Mouse (Mus musculus) CH12.LX (cell line): ENCODE measurements at regions not wholly inside any gene's neighbourhood (a gene's known extent, or its start where the extent isn't known, plus 50 kb on each side); places are given as distances from the start of the nearest gene placed in this dataset.

ENCODE experiments used
- DNase-seq: peaks from one replicate; pipeline ENCODE4 v3.0.0-alpha.2; 2013; ENCODE audit errors: extremely low read depth
- H3K27ac ChIP-seq: 2 replicates; pipeline ENCODE4 v1.5.1; 2012; ENCODE audit warnings: low read depth, mild to moderate bottlenecking, control low read depth, moderate library complexity; ENCODE audit not compliant: insufficient read depth
- H3K27me3 ChIP-seq: replicated peaks from 2 replicates; pipeline ENCODE3; 2012; ENCODE audit warnings: inconsistent platforms
- H3K36me3 ChIP-seq, 2 experiments: replicated peaks in 1 of 2; 2 replicates each; pipeline versions ENCODE3 to v1.6.1; 2012; ENCODE audit warnings: inconsistent platforms in 1 of 2, low read length in 1 of 2, mild to moderate bottlenecking in 1 of 2, mixed read lengths in 1 of 2, moderate library complexity in 1 of 2; ENCODE audit not compliant: control insufficient read depth in 1 of 2, insufficient read depth in 1 of 2
- H3K4me1 ChIP-seq, 2 experiments: 2 replicates each; pipeline ENCODE4 v1.6.1; 2012; ENCODE audit warnings: inconsistent platforms in 1 of 2, moderate library complexity in 1 of 2; ENCODE audit not compliant: insufficient read depth in 2 of 2, control insufficient read depth in 1 of 2
- H3K4me2 ChIP-seq: 2 replicates; pipeline ENCODE4 v1.6.1; 2012; ENCODE audit warnings: low read depth, mild to moderate bottlenecking, control low read depth; ENCODE audit not compliant: poor library complexity, insufficient read depth, severe bottlenecking
- H3K4me3 ChIP-seq, 3 experiments: fragments of 150-350 bp in 1 of 3; sonication (generic) in 1 of 3; replicated peaks in 1 of 3; 2 replicates each; pipeline versions ENCODE3 to v1.5.1; 2011 to 2012; ENCODE audit warnings: low read depth in 2 of 3, low read length in 2 of 3, mild to moderate bottlenecking in 2 of 3, moderate library complexity in 2 of 3, control low read depth in 1 of 3, improper control_type of control experiment in 1 of 3, inconsistent platforms in 1 of 3, mixed read lengths in 1 of 3; ENCODE audit not compliant: poor library complexity in 1 of 3
- H3K79me2 ChIP-seq: replicated peaks from 2 replicates; pipeline ENCODE4 v1.6.1; 2012; ENCODE audit warnings: mild to moderate bottlenecking, moderate library complexity; ENCODE audit not compliant: control insufficient read depth, poor library complexity, insufficient read depth, severe bottlenecking; ENCODE audit errors: extremely low read depth
- H3K9ac ChIP-seq: 2 replicates; pipeline ENCODE4 v1.6.1; 2012; ENCODE audit warnings: low read depth, mild to moderate bottlenecking, control low read depth, moderate library complexity; ENCODE audit not compliant: insufficient read depth
- H3K9me3 ChIP-seq: replicated peaks from 2 replicates; pipeline ENCODE3; 2012; ENCODE audit warnings: low read length, inconsistent platforms, mixed read lengths
- BHLHE40 ChIP-seq: IDR thresholded peaks from 2 replicates; pipeline ENCODE4 v1.6.1; 2011; ENCODE audit warnings: mild to moderate bottlenecking, low read depth, low read length, improper control_type of control experiment
- CHD1 ChIP-seq: IDR thresholded peaks from 2 replicates; pipeline ENCODE4 v1.6.1; 2012; ENCODE audit warnings: low read depth, low read length, improper control_type of control experiment, inconsistent platforms
- CHD2 ChIP-seq: IDR thresholded peaks from 2 replicates; pipeline ENCODE4 v1.6.1; 2011; ENCODE audit warnings: low read length, improper control_type of control experiment
- CTCF ChIP-seq, 2 experiments: IDR thresholded peaks in 1 of 2; conservative IDR thresholded peaks in 1 of 2; 2 replicates each; pipeline ENCODE4 v1.5.1; 2011 to 2012; ENCODE audit warnings: low read depth in 2 of 2, low read length in 2 of 2, improper control_type of control experiment in 1 of 2, inconsistent platforms in 1 of 2, mild to moderate bottlenecking in 1 of 2, moderate library complexity in 1 of 2
- E2F4 ChIP-seq: IDR thresholded peaks from 2 replicates; pipeline ENCODE4 v1.6.1; 2011; ENCODE audit warnings: low read depth, low read length, improper control_type of control experiment; ENCODE audit not compliant: insufficient replicate concordance
- EP300 ChIP-seq: IDR thresholded peaks from 2 replicates; pipeline ENCODE4 v1.6.1; 2011; ENCODE audit warnings: low read length, improper control_type of control experiment
- ETS1 ChIP-seq: conservative IDR thresholded peaks from 2 replicates; pipeline ENCODE4 v1.6.1; 2012; ENCODE audit warnings: low read depth, mild to moderate bottlenecking, inconsistent platforms, low read length, improper control_type of control experiment, moderate library complexity
- GABPA ChIP-seq: IDR thresholded peaks from 2 replicates; pipeline ENCODE4 v1.6.1; 2012; ENCODE audit warnings: low read depth, low read length, improper control_type of control experiment, inconsistent platforms; ENCODE audit not compliant: insufficient replicate concordance
- HCFC1 ChIP-seq: IDR thresholded peaks from 2 replicates; pipeline ENCODE4 v1.6.1; 2012; ENCODE audit warnings: low read depth, mild to moderate bottlenecking, inconsistent platforms, low read length, improper control_type of control experiment
- JUN ChIP-seq: IDR thresholded peaks from 2 replicates; pipeline ENCODE4 v1.6.1; 2011; ENCODE audit warnings: low read depth, mild to moderate bottlenecking, low read length, improper control_type of control experiment, moderate library complexity; ENCODE audit not compliant: insufficient read depth
- KAT2A ChIP-seq: IDR thresholded peaks from 2 replicates; pipeline ENCODE4 v1.6.1; 2012; ENCODE audit warnings: low read length, improper control_type of control experiment, inconsistent platforms; ENCODE audit not compliant: insufficient replicate concordance
- MAFK ChIP-seq: IDR thresholded peaks from 2 replicates; pipeline ENCODE4 v1.6.1; 2011; ENCODE audit warnings: low read length, improper control_type of control experiment; ENCODE audit not compliant: insufficient replicate concordance
- MAX ChIP-seq: IDR thresholded peaks from 2 replicates; pipeline ENCODE4 v1.6.1; 2011; ENCODE audit warnings: low read length, improper control_type of control experiment
- MAZ ChIP-seq: IDR thresholded peaks from 2 replicates; pipeline ENCODE4 v1.6.1; 2012; ENCODE audit warnings: low read depth, mild to moderate bottlenecking, inconsistent platforms, low read length, improper control_type of control experiment, moderate library complexity
- MEF2A ChIP-seq: IDR thresholded peaks from 2 replicates; pipeline ENCODE4 v1.6.1; 2014; ENCODE audit warnings: low read depth, mild to moderate bottlenecking, inconsistent platforms, low read length, improper control_type of control experiment, borderline replicate concordance
- NRF1 ChIP-seq: IDR thresholded peaks from 2 replicates; pipeline ENCODE4 v1.6.1; 2014; ENCODE audit warnings: low read depth, mild to moderate bottlenecking, inconsistent platforms, low read length, improper control_type of control experiment, moderate library complexity
- POLR2A ChIP-seq: IDR thresholded peaks from 2 replicates; pipeline ENCODE4 v1.6.1; 2011; ENCODE audit warnings: low read depth, mild to moderate bottlenecking, improper control_type of control experiment, low read length
- POLR2AphosphoS2 ChIP-seq: IDR thresholded peaks from 2 replicates; pipeline ENCODE4 v1.6.1; 2011; ENCODE audit warnings: low read depth, low read length, improper control_type of control experiment
- SIN3A ChIP-seq: IDR thresholded peaks from 2 replicates; pipeline ENCODE4 v1.6.1; 2012; ENCODE audit warnings: low read length, improper control_type of control experiment, inconsistent platforms
- TBP ChIP-seq: conservative IDR thresholded peaks from 2 replicates; pipeline ENCODE4 v1.6.1; 2011; ENCODE audit warnings: low read depth, low read length, improper control_type of control experiment
- TCF12 ChIP-seq: IDR thresholded peaks from 2 replicates; pipeline ENCODE4 v1.6.1; 2014; ENCODE audit warnings: low read depth, mild to moderate bottlenecking, inconsistent platforms, low read length, improper control_type of control experiment
- ZC3H11A ChIP-seq: IDR thresholded peaks from 2 replicates; pipeline ENCODE4 v1.6.1; 2012; ENCODE audit warnings: low read depth, mild to moderate bottlenecking, inconsistent platforms, low read length, improper control_type of control experiment
- ZMIZ1 ChIP-seq: IDR thresholded peaks from 2 replicates; pipeline ENCODE4 v1.6.1; 2012; ENCODE audit warnings: low read depth, mild to moderate bottlenecking, inconsistent platforms, low read length, improper control_type of control experiment
- ZNF384 ChIP-seq: IDR thresholded peaks from 2 replicates; pipeline ENCODE4 v1.6.1; 2012; ENCODE audit warnings: low read depth, low read length, improper control_type of control experiment, inconsistent platforms
- dilution Hi-C: fragments of 300-500 bp; cut with MboI; formaldehyde crosslinking; loops from 2 replicates; pipeline ENCODE4 v1.14.3; 2020; ENCODE audit warnings: low sequenced_read_pairs; ENCODE audit not compliant: extremely low pct_unique_long_range_greater_than_20kb, extremely low pct_ligation_motif_present
- in situ Hi-C: fragments of 300-500 bp; cut with MboI; formaldehyde crosslinking; loops from 3 replicates; pipeline ENCODE4 v1.14.3; 2019; ENCODE audit warnings: low sequenced_read_pairs, low pct_ligation_motif_present, low pct_unique_long_range_greater_than_20kb, mixed read lengths

DNA sequence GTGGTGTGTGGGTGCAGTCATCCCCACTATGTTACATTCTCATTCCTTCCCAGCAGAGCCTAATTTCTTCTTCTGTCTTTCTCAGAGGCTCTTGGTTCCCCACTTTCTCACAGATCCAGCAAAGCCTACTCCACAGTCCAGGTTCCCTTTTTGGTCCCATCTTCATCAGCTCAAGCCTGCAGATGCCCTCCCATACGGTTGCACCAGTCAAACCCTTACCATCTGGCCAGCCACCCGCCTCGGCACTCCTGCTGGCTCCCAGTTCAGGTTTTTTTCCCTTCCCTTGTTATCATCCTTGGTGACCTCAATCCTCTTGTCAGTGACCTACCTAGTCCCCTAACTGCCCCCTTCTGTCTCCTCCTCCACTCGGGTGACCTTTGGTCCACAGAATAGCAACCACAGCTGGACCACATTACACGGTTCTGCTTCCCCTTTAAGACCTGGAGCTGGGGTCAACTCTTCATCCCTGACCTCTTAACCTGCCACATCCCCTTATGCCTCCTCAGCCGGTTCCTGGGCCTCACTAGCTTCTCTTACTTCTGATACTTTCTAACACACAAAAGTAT is 75.4 kb upstream of the Fzd7 start:
- no peak overlapping the region for H3K9ac ChIP-seq
- in situ Hi-C loops, result no loop called here
- dilution Hi-C loops, result no loop called here
- no peak overlapping the region for H3K4me3 ChIP-seq
- peaks cover 0 to 2% of the 10 kb centered on the region in 2 experiments for H3K36me3 ChIP-seq
- no peak for TF ChIP-seq POLR2A
- TF ChIP-seq JUN, result no peak
- no peak for TF ChIP-seq MAX
- TF ChIP-seq POLR2AphosphoS2, result no peak
- no peak for TF ChIP-seq TBP
- no peak for TF ChIP-seq ETS1
- no peak for TF ChIP-seq NRF1
- no peak for TF ChIP-seq EP300
- TF ChIP-seq ZNF384, result no peak
- H3K4me2 ChIP-seq, result no peak overlapping the region
- no peaks in the 10 kb centered on the region for H3K79me2 ChIP-seq
- no peak overlapping the region for H3K27ac ChIP-seq
- no peaks in the 10 kb centered on the region; a peak in 1 of 4 replicates for H3K4me1 ChIP-seq
- H3K9me3 ChIP-seq, result no peaks in the 10 kb centered on the region
- DNase-seq, result no peak
- no peaks in the 10 kb centered on the region for H3K27me3 ChIP-seq

DNA sequence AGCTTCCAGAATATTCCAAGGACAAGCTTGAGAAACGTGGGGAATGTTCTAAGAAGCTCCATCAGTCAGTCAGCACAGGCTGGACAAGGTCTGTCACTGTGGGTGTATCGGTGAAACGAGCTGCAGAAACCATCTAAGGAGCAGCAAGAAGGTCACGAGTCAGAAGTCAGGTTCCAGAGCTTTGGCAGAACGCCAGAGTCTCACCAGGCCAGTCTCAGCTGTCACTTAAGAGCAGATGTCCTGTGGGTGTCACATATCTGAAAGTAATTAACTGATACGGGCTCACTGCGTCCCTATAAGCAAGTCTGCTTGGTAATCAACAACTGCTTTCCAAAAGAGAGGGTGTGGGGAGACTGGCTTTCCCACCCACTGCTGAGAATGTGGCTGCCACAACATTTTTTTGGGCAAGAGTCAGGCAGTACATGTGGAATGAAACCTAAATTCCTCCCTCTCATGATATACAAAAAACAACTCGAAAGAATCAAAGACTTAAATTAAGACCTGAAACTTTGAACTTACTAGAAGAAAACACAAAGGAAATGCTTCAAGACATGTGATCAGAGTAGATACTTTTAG is 72.6 kb upstream of the Fzd7 start:
- dilution Hi-C loops (no loop called here), in situ Hi-C loops (no loop called here)
- Histone ChIP-seq H3K27ac (no peak overlapping the region), H3K4me3 (no peak overlapping the region), H3K9ac (no peak overlapping the region), H3K27me3 (no peaks in the 10 kb centered on the region), H3K79me2 (no peaks in the 10 kb centered on the region), H3K4me2 (no peak overlapping the region), H3K36me3 (peaks cover 0 to 2% of the 10 kb centered on the region in 2 experiments), H3K9me3 (no peaks in the 10 kb centered on the region), H3K4me1 (peaks cover 0 to 14% of the 10 kb centered on the region in 2 experiments; a peak in 3 of 4 replicates)
- no peak for DNase-seq
- TF ChIP-seq CHD1, result no peak
- no peak for TF ChIP-seq POLR2A
- no peak for TF ChIP-seq E2F4
- TF ChIP-seq CHD2, result no peak
- no peak for TF ChIP-seq TBP
- TF ChIP-seq MEF2A, result no peak
- TF ChIP-seq GABPA, result no peak
- no peak for TF ChIP-seq JUN
- no peak for TF ChIP-seq MAX
- no peak for TF ChIP-seq KAT2A
- TF ChIP-seq TCF12, result no peak
- no peak for TF ChIP-seq MAFK
- no peak for TF ChIP-seq MAZ
- no peak for TF ChIP-seq ZC3H11A
- no peak for TF ChIP-seq SIN3A
- no peak for TF ChIP-seq HCFC1
- no peak for TF ChIP-seq CTCF (conservative IDR thresholded peaks at IDR 0.05 in 1 of 2, IDR thresholded peaks at IDR 0.05 in 1 of 2; ENCODE audit: low read depth in 2 of 2, low read length in 2 of 2)
- no peak for TF ChIP-seq BHLHE40
- no peak for TF ChIP-seq ZMIZ1
